Mouse (Mus musculus) large intestine, adult 2 months (tissue): ENCODE data around the gene Tssc4. TPM values are rescaled to one million over a fixed set of nuclear protein-coding genes. Genes with fewer than 3 reads are reported as not detected.

ENCODE experiments used
- DNase-seq: peaks from one replicate; pipeline ENCODE4 v3.0.0-alpha.2; 2012; ENCODE audit warnings: low read depth, low spot score
- WGBS: fragments of 180-500 bp; shearing (Covaris S2); methylation state at CpG from one replicate; pipeline ENCODE4 v1.1.7; 2018; 5-methylcytosine and 5-hydroxymethylcytosine counted together
- polyA plus RNA-seq: library from polyadenylated mRNA; depleted of rRNA; stranded (reverse); fragments of >200 nt; gene quantifications from 2 replicates; pipeline ENCODE4 v1.2.3, GENCODE M21; 2012; rRNA removed

Gene Tssc4
- polyA plus RNA-seq, 1 experiment = 72.9 TPM

- WGBS = 33% methylated on average over 4 of the region's 4 CpGs
- no peak for DNase-seq
Measured at GRCm38 (mm10) chr7:143106062-143106461, 37.0 kb downstream of the Tssc4 start, which contains the start of gene Kcnq1. Gene Kcnq1, plus strand, starts transcription at chr7:143106362.

GRCm38 (mm10) chr7:143106672-143107465, 37.8 kb downstream of the Tssc4 start:
- 4% methylated on average over 57 of the region's 57 CpGs for WGBS
- no peak for DNase-seq

GRCm38 (mm10) chr7:143108200-143108599, 39.2 kb downstream of the Tssc4 start:
- WGBS = 16% methylated on average over 5 of the region's 5 CpGs
- DNase-seq = no peak

GRCm38 (mm10) chr7:143108996-143109660, 40.1 kb downstream of the Tssc4 start:
- DNase-seq = no peak
- WGBS = 7% methylated on average over 3 of the region's 3 CpGs

GRCm38 (mm10) chr7:143109696-143110095, 40.6 kb downstream of the Tssc4 start:
- no peak for DNase-seq
- WGBS = 15% methylated on average over 3 of the region's 3 CpGs

- no peak for DNase-seq
- WGBS = 22% methylated on average over 1 of the region's 1 CpGs
Measured at GRCm38 (mm10) chr7:143110803-143111202, 41.8 kb downstream of the Tssc4 start.

GRCm38 (mm10) chr7:143111719-143112118, 42.7 kb downstream of the Tssc4 start:
- no peak for DNase-seq
- WGBS = 33% methylated on average over 4 of the region's 4 CpGs

- WGBS = 14% methylated on average over 1 of the region's 1 CpGs
- no peak for DNase-seq
Measured at GRCm38 (mm10) chr7:143112395-143112794, 43.3 kb downstream of the Tssc4 start.

GRCm38 (mm10) chr7:143114773-143115172, 45.7 kb downstream of the Tssc4 start:
- DNase-seq = no peak

- 43% methylated on average over 5 of the region's 5 CpGs for WGBS
- no peak for DNase-seq
Measured at GRCm38 (mm10) chr7:143116521-143116920, 47.5 kb downstream of the Tssc4 start.

GRCm38 (mm10) chr7:143119407-143119806, 50.4 kb downstream of the Tssc4 start:
- 0% methylated on average over 1 of the region's 1 CpGs for WGBS
- peak; percentile 63 for DNase-seq

- WGBS = 18% methylated on average over 3 of the region's 3 CpGs
- no peak for DNase-seq
Measured at GRCm38 (mm10) chr7:143119826-143120225, 50.8 kb downstream of the Tssc4 start.

Other genes with a start within 250 kb of the Tssc4 start
- gene Th, start 138.1 kb upstream of the Tssc4 start, polyA plus RNA-seq = 1.7 and 4.4 TPM in 2 replicates
- 10.0 and 10.1 TPM in 2 replicates for gene Ascl2, start 100.0 kb upstream of the Tssc4 start, polyA plus RNA-seq
- gene Tspan32, start 64.2 kb upstream of the Tssc4 start, polyA plus RNA-seq = 6.2 and 6.4 TPM in 2 replicates
- 203 and 264 TPM in 2 replicates for gene Cd81, start 16.5 kb upstream of the Tssc4 start, polyA plus RNA-seq
- gene Trpm5, start 25.4 kb downstream of the Tssc4 start, polyA plus RNA-seq = 6.5 and 13.2 TPM in 2 replicates
- gene Kcnq1, start 37.1 kb downstream of the Tssc4 start, polyA plus RNA-seq = 52.6 and 54.8 TPM in 2 replicates